Mouse (Mus musculus): Measurements from ENCODE around the gene Kcnk4. TPM values are rescaled to one million over a fixed set of nuclear protein-coding genes. Genes with fewer than 3 reads are reported as not detected.

Kcnk4 gene
- not detected in 2 replicates for polyA plus RNA-seq (2011; ENCODE audit: insufficient read length, low read depth, missing spikeins)

- Histone ChIP-seq H3K27ac (ENCODE audit: insufficient read depth, low read length) (no peak within 1 kb of the TSS), H3K4me3 (ENCODE audit: insufficient read depth, low read length) (peak within 1 kb of the TSS; percentile 20), H3K4me1 (ENCODE audit: control insufficient read depth, insufficient read depth, low read length) (no peaks in the 10 kb centered on the region)
- TF ChIP-seq CTCF (IDR thresholded peaks at IDR 0.05; ENCODE audit: borderline replicate concordance, insufficient read depth, low read length) (no peak), POLR2A (IDR thresholded peaks at IDR 0.05; ENCODE audit: low read depth, low read length) (no peak)
Observed at GRCm38 (mm10) chr19:6934195-6934977, at the start of gene Kcnk4. Gene Kcnk4, minus strand, starts transcription at chr19:6934515.

DNA sequence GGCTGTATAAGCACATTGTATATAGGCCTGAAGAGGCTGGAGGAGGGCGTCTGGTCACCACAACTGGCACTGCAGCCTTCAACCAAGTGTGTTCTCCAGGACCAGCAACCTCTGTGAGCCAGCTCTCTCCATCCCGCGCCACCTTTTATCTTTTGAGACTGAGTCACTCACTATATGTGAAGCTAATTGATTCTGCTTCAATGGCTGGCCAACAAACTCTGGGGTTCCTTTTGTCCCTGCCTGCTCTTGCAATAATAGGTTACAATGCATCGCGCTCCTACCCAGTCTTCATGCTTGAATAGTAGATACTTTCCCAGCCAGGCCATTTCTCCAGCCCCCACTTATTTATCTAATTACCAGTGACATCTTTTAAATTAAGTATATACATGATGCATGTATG lies 49.3 kb upstream of the Kcnk4 start:
- H3K4me3 ChIP-seq (ENCODE audit: insufficient read depth, low read length): no peak overlapping the region
- peaks cover 7% of the 10 kb centered on the region for H3K4me1 ChIP-seq (ENCODE audit: control insufficient read depth, insufficient read depth, low read length)
- TF ChIP-seq CTCF (IDR thresholded peaks at IDR 0.05; ENCODE audit: borderline replicate concordance, insufficient read depth, low read length): no peak
- no peak for TF ChIP-seq POLR2A (IDR thresholded peaks at IDR 0.05; ENCODE audit: low read depth, low read length)
- no peak overlapping the region for H3K27ac ChIP-seq (ENCODE audit: insufficient read depth, low read length)

DNA sequence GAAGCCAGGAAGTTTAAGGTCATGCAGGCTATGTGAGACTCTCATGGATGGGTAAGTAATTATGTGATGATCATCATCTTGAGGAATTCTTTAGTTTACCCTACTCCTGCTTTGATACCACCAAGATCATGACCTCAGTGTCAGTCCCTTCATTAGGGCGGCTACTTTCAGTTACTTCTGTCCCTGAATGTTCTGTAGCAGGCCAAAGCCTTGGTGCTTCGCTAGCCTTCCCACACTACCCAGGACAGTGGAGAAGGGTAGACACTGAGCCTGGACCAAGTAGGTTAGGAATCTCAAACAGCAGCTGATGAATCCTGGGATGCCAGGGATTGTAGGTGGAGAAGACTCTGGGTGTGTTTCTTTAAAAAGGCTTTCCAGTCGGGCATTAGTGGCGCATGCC lies 47.1 kb upstream of the Kcnk4 start:
- no peak for TF ChIP-seq POLR2A (IDR thresholded peaks at IDR 0.05; ENCODE audit: low read depth, low read length)
- TF ChIP-seq CTCF (IDR thresholded peaks at IDR 0.05; ENCODE audit: borderline replicate concordance, insufficient read depth, low read length): no peak
- peak overlapping the region; percentile 64; the same call in 1 of the 2 replicates for H3K27ac ChIP-seq (ENCODE audit: insufficient read depth, low read length)
- peaks cover 13% of the 10 kb centered on the region for H3K4me1 ChIP-seq (ENCODE audit: control insufficient read depth, insufficient read depth, low read length)
- no peak overlapping the region for H3K4me3 ChIP-seq (ENCODE audit: insufficient read depth, low read length)

DNA sequence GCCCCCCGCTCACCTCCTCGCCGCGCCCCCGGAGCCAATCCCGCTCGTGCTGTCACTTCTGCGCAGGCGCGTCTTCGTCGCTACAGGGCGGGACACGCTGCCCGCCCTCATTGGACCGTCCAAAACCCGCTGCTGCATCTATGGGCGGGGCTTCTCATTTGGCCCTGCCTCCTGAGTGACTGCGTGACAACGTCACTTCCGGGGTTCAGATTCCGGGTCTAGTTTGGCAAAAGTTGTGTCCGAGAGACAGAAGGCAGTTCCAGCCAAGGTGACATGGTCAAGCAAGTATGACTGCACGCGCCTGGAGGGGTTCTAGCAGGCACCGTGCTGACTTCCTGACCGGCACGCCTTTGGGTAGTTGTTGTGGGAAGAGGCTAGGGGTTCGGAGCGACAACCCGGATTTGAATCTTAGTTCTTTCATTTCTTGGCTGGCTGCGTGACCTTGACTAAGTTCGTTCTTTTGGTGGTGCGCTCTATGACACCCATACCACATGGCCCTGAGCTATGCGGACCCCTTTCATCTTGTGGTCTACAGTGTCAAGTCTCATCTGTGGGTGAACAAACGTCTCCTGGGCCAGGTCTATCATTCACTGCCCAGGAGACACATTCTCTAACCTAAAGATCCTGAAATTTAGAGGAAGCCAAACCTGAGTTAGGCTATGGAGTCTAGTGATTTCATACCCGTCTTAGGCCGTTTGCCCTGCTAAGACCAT lies 46.2 kb upstream of the Kcnk4 start, which contains the start of gene Fkbp2:
Fkbp2 (minus strand) TSS at position 121 of the 713 bp plus-strand sequence.
- Histone ChIP-seq H3K27ac (ENCODE audit: insufficient read depth, low read length) (peak within 1 kb of the TSS; percentile 64), H3K4me1 (ENCODE audit: control insufficient read depth, insufficient read depth, low read length) (peaks cover 9% of the 10 kb centered on the region), H3K4me3 (ENCODE audit: insufficient read depth, low read length) (peak within 1 kb of the TSS; percentile 61)
- TF ChIP-seq POLR2A (IDR thresholded peaks at IDR 0.05; ENCODE audit: low read depth, low read length) (peak; percentile 99), CTCF (IDR thresholded peaks at IDR 0.05; ENCODE audit: borderline replicate concordance, insufficient read depth, low read length) (no peak)

DNA sequence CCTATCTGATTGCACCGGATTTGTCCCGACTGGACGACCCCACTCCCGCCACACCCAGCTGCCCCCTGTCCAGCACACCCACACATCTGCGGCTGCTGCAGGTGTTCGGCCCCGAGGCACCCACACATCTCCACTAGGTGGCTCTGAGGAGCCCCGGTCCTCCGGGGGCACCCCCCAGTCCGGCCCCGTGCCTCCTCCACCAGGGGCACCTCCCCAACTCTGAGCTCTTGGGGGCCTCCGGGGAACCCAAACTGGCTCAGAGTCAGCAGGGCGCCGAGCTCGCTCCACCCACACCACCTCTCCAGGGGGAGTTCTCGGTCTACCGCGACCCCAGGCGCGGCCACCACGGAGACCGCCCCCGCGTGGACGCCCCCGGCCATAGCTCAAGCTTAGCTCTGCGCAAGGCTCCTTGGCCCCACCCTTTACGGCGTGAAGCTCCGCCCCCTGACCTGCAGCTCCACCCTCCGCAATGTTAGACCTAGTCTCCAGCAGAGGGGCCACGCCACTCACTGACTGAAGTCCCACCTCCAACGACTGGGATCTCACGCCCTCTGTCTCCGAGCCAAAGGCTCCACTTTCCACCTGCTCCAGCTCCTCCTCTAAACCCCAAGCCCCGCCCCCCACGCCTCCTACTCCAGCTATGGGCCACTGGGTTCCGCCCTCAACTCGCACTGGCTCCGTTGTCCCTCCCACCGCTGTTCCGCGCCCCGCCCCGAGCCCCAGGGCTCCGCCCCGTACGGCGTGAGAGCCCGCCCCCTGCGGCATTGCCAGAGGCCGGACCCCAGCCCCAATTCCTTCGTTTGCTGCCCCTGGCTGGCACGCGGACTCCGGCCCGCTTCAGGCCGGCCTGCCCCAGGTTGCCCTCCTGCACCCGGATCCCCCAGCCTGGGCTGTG lies 45.4 kb upstream of the Kcnk4 start:
- TF ChIP-seq CTCF (IDR thresholded peaks at IDR 0.05; ENCODE audit: borderline replicate concordance, insufficient read depth, low read length) (peak; percentile 49; the same call in 1 of the 2 replicates), POLR2A (IDR thresholded peaks at IDR 0.05; ENCODE audit: low read depth, low read length) (peak; percentile 33; the same call in 1 of the 2 replicates)
- Histone ChIP-seq H3K4me3 (ENCODE audit: insufficient read depth, low read length) (peak overlapping the region; percentile 48), H3K4me1 (ENCODE audit: control insufficient read depth, insufficient read depth, low read length) (peaks cover 9% of the 10 kb centered on the region), H3K27ac (ENCODE audit: insufficient read depth, low read length) (peak overlapping the region; percentile 23)

DNA sequence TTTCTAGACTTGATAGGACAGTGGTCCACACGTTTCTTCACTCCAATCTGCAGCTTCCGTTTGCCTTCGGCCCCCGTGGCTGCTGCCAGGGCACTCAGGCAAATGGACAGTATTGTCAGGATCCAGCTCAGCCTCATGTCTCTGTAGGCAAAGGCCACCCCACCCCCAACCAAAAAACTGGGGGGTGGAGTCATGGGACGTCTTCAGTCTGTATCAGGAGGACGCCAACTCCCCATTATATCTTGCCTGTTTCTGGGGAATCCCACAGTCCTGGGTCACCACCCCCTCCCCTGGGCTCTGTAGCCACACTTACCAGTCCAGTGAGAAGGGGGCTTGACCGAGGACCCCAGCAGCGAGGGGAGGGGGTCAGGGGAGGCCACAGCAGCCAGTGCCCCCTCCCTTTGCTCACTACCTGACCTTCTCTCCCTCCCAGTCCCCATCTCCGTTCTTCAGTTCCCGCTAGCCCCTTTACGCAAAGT lies 44.7 kb upstream of the Kcnk4 start:
- H3K4me3 ChIP-seq (ENCODE audit: insufficient read depth, low read length): peak overlapping the region; percentile 44
- no peak for TF ChIP-seq CTCF (IDR thresholded peaks at IDR 0.05; ENCODE audit: borderline replicate concordance, insufficient read depth, low read length)
- TF ChIP-seq POLR2A (IDR thresholded peaks at IDR 0.05; ENCODE audit: low read depth, low read length): peak; percentile 22; the same call in 1 of the 2 replicates
- H3K27ac ChIP-seq (ENCODE audit: insufficient read depth, low read length): peak overlapping the region; percentile 21
- H3K4me1 ChIP-seq (ENCODE audit: control insufficient read depth, insufficient read depth, low read length): peaks cover 9% of the 10 kb centered on the region

DNA sequence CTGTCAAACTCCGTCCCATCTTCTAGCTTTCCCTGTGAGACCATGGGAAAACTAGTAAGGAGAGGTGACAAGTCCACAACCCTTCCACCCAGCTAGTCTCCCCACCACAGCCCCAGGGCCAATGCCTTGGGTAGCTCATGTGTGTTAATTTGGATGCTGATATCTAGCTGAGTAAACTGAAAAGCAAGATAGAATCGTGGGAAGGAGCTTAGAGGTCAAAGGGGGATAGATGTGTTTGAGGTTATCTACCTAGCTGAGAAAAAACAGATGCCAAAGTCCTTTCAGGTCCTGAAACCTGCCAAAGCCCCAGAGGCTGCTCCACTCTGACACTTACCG lies 44.3 kb upstream of the Kcnk4 start:
- TF ChIP-seq POLR2A (IDR thresholded peaks at IDR 0.05; ENCODE audit: low read depth, low read length) (no peak), CTCF (IDR thresholded peaks at IDR 0.05; ENCODE audit: borderline replicate concordance, insufficient read depth, low read length) (no peak)
- Histone ChIP-seq H3K4me1 (ENCODE audit: control insufficient read depth, insufficient read depth, low read length) (peaks cover 9% of the 10 kb centered on the region), H3K27ac (ENCODE audit: insufficient read depth, low read length) (0 out of 2 replicates have a peak overlapping the region, but pooled peaks have one; percentile 10), H3K4me3 (ENCODE audit: insufficient read depth, low read length) (peak overlapping the region; percentile 44)

- Histone ChIP-seq H3K4me1 (ENCODE audit: control insufficient read depth, insufficient read depth, low read length) (peaks cover 9% of the 10 kb centered on the region), H3K27ac (ENCODE audit: insufficient read depth, low read length) (no peak overlapping the region), H3K4me3 (ENCODE audit: insufficient read depth, low read length) (no peak overlapping the region)
- TF ChIP-seq CTCF (IDR thresholded peaks at IDR 0.05; ENCODE audit: borderline replicate concordance, insufficient read depth, low read length): no peak
- no peak for TF ChIP-seq POLR2A (IDR thresholded peaks at IDR 0.05; ENCODE audit: low read depth, low read length)
Observed at GRCm38 (mm10) chr19:6977759-6978638, 43.7 kb upstream of the Kcnk4 start.

All from embryonic fibroblast, embryonic 13.5 days (primary cell).